Mouse (Mus musculus): ENCODE results near the gene Slc2a13.

Slc2a13 gene

GRCm38 (mm10) chr15:91374441-91374840, 198.6 kb downstream of the Slc2a13 start:
- DNase-seq (ENCODE audit: low read depth): no peak

- DNase-seq (ENCODE audit: low read depth): no peak
These were observed 199.9 kb downstream of the Slc2a13 start for GRCm38 (mm10) chr15:91373203-91373584.

- DNase-seq (ENCODE audit: low read depth): no peak
These were observed 200.4 kb downstream of the Slc2a13 start for GRCm38 (mm10) chr15:91372464-91373202.

- no peak for DNase-seq (ENCODE audit: low read depth)
These were observed 201.1 kb downstream of the Slc2a13 start for GRCm38 (mm10) chr15:91371859-91372394.

- no peak for DNase-seq (ENCODE audit: low read depth)
These were observed 203.2 kb downstream of the Slc2a13 start for GRCm38 (mm10) chr15:91369736-91370449.

GRCm38 (mm10) chr15:91360495-91360894, 212.6 kb downstream of the Slc2a13 start:
- no peak for DNase-seq (ENCODE audit: low read depth)

GRCm38 (mm10) chr15:91351006-91351405, 222.1 kb downstream of the Slc2a13 start:
- DNase-seq (ENCODE audit: low read depth): no peak

- DNase-seq (ENCODE audit: low read depth): no peak
These were observed 234.7 kb downstream of the Slc2a13 start for GRCm38 (mm10) chr15:91338350-91338749.

- no peak for DNase-seq (ENCODE audit: low read depth)
These were observed 238.6 kb downstream of the Slc2a13 start for GRCm38 (mm10) chr15:91334416-91334900.

GRCm38 (mm10) chr15:91327748-91328147, 245.3 kb downstream of the Slc2a13 start:
- DNase-seq (ENCODE audit: low read depth): no peak

- no peak for DNase-seq (ENCODE audit: low read depth)
These were observed 246.0 kb downstream of the Slc2a13 start for GRCm38 (mm10) chr15:91327023-91327422.

GRCm38 (mm10) chr15:91319376-91319775, 253.7 kb downstream of the Slc2a13 start:
- no peak for DNase-seq (ENCODE audit: low read depth)

- no peak for DNase-seq (ENCODE audit: low read depth)
These were observed 256.1 kb downstream of the Slc2a13 start for GRCm38 (mm10) chr15:91316964-91317363.

- DNase-seq (ENCODE audit: low read depth): no peak
These were observed 258.4 kb downstream of the Slc2a13 start for GRCm38 (mm10) chr15:91314402-91315318.

GRCm38 (mm10) chr15:91304296-91304852, 268.7 kb downstream of the Slc2a13 start:
- DNase-seq (ENCODE audit: low read depth): peak; percentile 3

GRCm38 (mm10) chr15:91301366-91301765, 271.7 kb downstream of the Slc2a13 start:
- peak; percentile 32 for DNase-seq (ENCODE audit: low read depth)

GRCm38 (mm10) chr15:91299319-91299835, 273.7 kb downstream of the Slc2a13 start:
- DNase-seq (ENCODE audit: low read depth): no peak

GRCm38 (mm10) chr15:91283418-91283817, 289.6 kb downstream of the Slc2a13 start:
- DNase-seq (ENCODE audit: low read depth): no peak

GRCm38 (mm10) chr15:91282822-91283221, 290.2 kb downstream of the Slc2a13 start:
- DNase-seq (ENCODE audit: low read depth): no peak

- DNase-seq (ENCODE audit: low read depth): no peak
These were observed 291.5 kb downstream of the Slc2a13 start for GRCm38 (mm10) chr15:91281521-91281920.

- DNase-seq (ENCODE audit: low read depth): no peak
These were observed 293.5 kb downstream of the Slc2a13 start for GRCm38 (mm10) chr15:91279571-91279970.

All from naive thymus-derived CD4-positive, alpha-beta T cell, adult 2 months (primary cell).